15 mouse cellular contexts compared by ENCODE assay signal in genomic region chr3:131474526-131474925, GRCm38 (mm10). TPM values are rescaled to one million over a fixed set of nuclear protein-coding genes. Genes with fewer than 3 reads are reported as not detected.
DNase-seq lines count a peak whose midpoint lies in the region; ATAC-seq and TF ChIP-seq lines count a peak whose summit lies in the region.
"Had no signal": no experiment of that assay in that cellular context is flagged by ENCODE, and none has a peak within 500 bp of the region (broad histone marks: within the 10 kb centered on the region; RNA-seq: fewer than 3 reads in every experiment).

No protein-coding gene starts in this region.

- TF ChIP-seq CTCF in liver, embryonic 14.5 days (IDR thresholded peaks at IDR 0.05; ENCODE audit: low read depth) = no peak

- H3K27ac ChIP-seq in liver, embryonic 12.5 days = no peak overlapping the region
- H3K27ac ChIP-seq in liver, embryonic 14.5 days = no peak overlapping the region
- H3K27ac ChIP-seq: forebrain, embryonic 12.5 days; neural tube, embryonic 12.5 days had no signal

- 54% methylated on average over 13 of the region's 13 CpGs for WGBS in liver, embryonic 12.5 days (ENCODE audit: insufficient replicate concordance)
- 50% methylated on average over 13 of the region's 13 CpGs for WGBS in liver, embryonic 14.5 days (ENCODE audit: insufficient replicate concordance)

- H3K4me1 ChIP-seq in liver, embryonic 12.5 days = no peaks in the 10 kb centered on the region; the same call in 1 of the 2 replicates
- peaks cover 0 to 4% of the 10 kb centered on the region in 2 experiments; a peak in 1 of 4 replicates for H3K4me1 ChIP-seq in liver, embryonic 14.5 days (replicated peaks; ENCODE audit: control insufficient read depth in 2 of 2, insufficient read depth in 2 of 2, low read length in 1 of 2)

- DNase-seq in liver = peak; percentile 32
- peak; percentile 24 to 38 for DNase-seq in adrenal gland, postnatal 36 days
- DNase-seq in liver, embryonic 14.5 days (ENCODE audit: low read depth in 3 of 3, low spot score in 3 of 3) = peak; percentile 20 to 34 (median 31)
- no peak for DNase-seq in gastrocnemius, postnatal 14 days
- DNase-seq in heart, postnatal 36 days = no peak
- no peak for DNase-seq in retina, embryonic 14.5 days (ENCODE audit: low spot score)
- DNase-seq: cerebellum, adult 2 months; left cerebral cortex, postnatal 4 days; right cerebral cortex, postnatal 25 days had no signal

- H3K4me3 ChIP-seq in liver, embryonic 12.5 days = no peak overlapping the region
- H3K4me3 ChIP-seq in liver, embryonic 14.5 days (ENCODE audit: insufficient read depth in 1 of 2, low read depth in 2 of 2, low read length in 2 of 2) = no peak overlapping the region
- H3K4me3 ChIP-seq: forebrain, embryonic 12.5 days; neural tube, embryonic 12.5 days had no signal

- intact Hi-C loops in gastrocnemius, postnatal 14 days (cut with DNase I; ENCODE audit: low total_unique reads) = no loop called here
- intact Hi-C loops in heart, postnatal 36 days (cut with DNase I) = no loop called here

- TF ChIP-seq EP300 in liver, embryonic 14.5 days (IDR thresholded peaks at IDR 0.05; ENCODE audit: low read depth) = 0 out of 2 replicates have a peak, but pooled peaks have one; percentile 34

- ATAC-seq in liver, embryonic 12.5 days = no peak
- ATAC-seq in liver, embryonic 14.5 days (ENCODE audit: insufficient read depth) = peak; percentile 59; the same call in 1 of the 2 replicates
- peak; percentile 85 for ATAC-seq in megakaryocyte progenitor cell, adult 5-6 weeks (replicated peaks; ENCODE audit: poor library complexity)
- ATAC-seq: activated CD4-positive, CD25-positive, alpha-beta regulatory T cell, adult 4 months; hindbrain, embryonic 16.5 days had no signal

- no peak overlapping the region for H3K4me2 ChIP-seq in liver, embryonic 12.5 days
- H3K4me2 ChIP-seq in liver, embryonic 14.5 days (ENCODE audit: low read depth) = no peak overlapping the region
- H3K4me2 ChIP-seq: forebrain, embryonic 12.5 days; neural tube, embryonic 12.5 days had no signal

- H3K9ac ChIP-seq in liver, embryonic 12.5 days = no peak overlapping the region
- no peak overlapping the region for H3K9ac ChIP-seq in liver, embryonic 14.5 days (replicated peaks)
- H3K9ac ChIP-seq: forebrain, embryonic 12.5 days; neural tube, embryonic 12.5 days had no signal

- H3K36me3 ChIP-seq in liver, embryonic 12.5 days = no peaks in the 10 kb centered on the region
- H3K36me3 ChIP-seq in liver, embryonic 14.5 days (replicated peaks; ENCODE audit: control insufficient read depth, insufficient read depth, low read depth) = no peaks in the 10 kb centered on the region
- H3K36me3 ChIP-seq: forebrain, embryonic 12.5 days; neural tube, embryonic 12.5 days had no signal

- H3K9me3 ChIP-seq in liver, embryonic 12.5 days (replicated peaks) = no peaks in the 10 kb centered on the region
- no peaks in the 10 kb centered on the region for H3K9me3 ChIP-seq in liver, embryonic 14.5 days (ENCODE audit: control insufficient read depth, low read length)
- H3K9me3 ChIP-seq: forebrain, embryonic 12.5 days; neural tube, embryonic 12.5 days had no signal

- no peaks in the 10 kb centered on the region for H3K27me3 ChIP-seq in liver, embryonic 12.5 days (replicated peaks)
- no peaks in the 10 kb centered on the region for H3K27me3 ChIP-seq in liver, embryonic 14.5 days (ENCODE audit: control insufficient read depth, insufficient read depth, low read length)
- H3K27me3 ChIP-seq: forebrain, embryonic 12.5 days; neural tube, embryonic 12.5 days had no signal

RNA-seq across cellular contexts. Expression of gene Sgms2, which starts 16.7 kb away (rescaled TPM):
- 2.0 and 2.3 TPM in 2 replicates for polyA plus RNA-seq in liver, embryonic 12.5 days (2016; fragmentation: Nextera tagmentation; extraction: Ambion mirVana)
- 10 to 100 TPM in 1 of 2 experiments, 1 to 10 TPM in 1; 2.7 to 11.2 TPM for total RNA-seq in adrenal gland, postnatal 36 days (2021)
- 0.96 and 1.6 TPM in 2 replicates for polyA plus RNA-seq in liver, embryonic 14.5 days (2012; rRNA removed)
- polyA plus RNA-seq in liver, embryonic 14.5 days (2014; fragmentation: Nextera tagmentation; extraction: Ambion mirVana) = 2.1 and 3.6 TPM in 2 replicates
- 74.7 and 77.2 TPM in 2 replicates for total RNA-seq in megakaryocyte progenitor cell, adult 5-6 weeks (2015)
- 34.3 and 38.6 TPM in 2 replicates for total RNA-seq in megakaryocyte progenitor cell, adult 5-6 weeks (2017)
- total RNA-seq in gastrocnemius, postnatal 14 days (2021) = 1 to 10 TPM; 3.8 to 5.4 TPM
- total RNA-seq in heart, postnatal 36 days (2021) = 1 to 10 TPM; 1.4 to 3.2 TPM
- polyA plus RNA-seq: activated CD4-positive, CD25-positive, alpha-beta regulatory T cell, adult 4 months had no signal

Comparison
In these comparisons a context has a peak if more than half of its experiments do, and no peak if none do; other contexts are left out.
1. DNase-seq: peak in liver (single experiment), adrenal gland, postnatal 36 days (2 of 2) and liver, embryonic 14.5 days (3 of 3); none in gastrocnemius, postnatal 14 days (single experiment), heart, postnatal 36 days (0 of 2) and retina, embryonic 14.5 days (single experiment).